ENCODE assay signal across 28 mouse cellular contexts in genomic region chr16:5841167-5841566, GRCm38 (mm10). TPM values are rescaled to one million over a fixed set of nuclear protein-coding genes. Genes with fewer than 3 reads are reported as not detected.
A peak's percentile ranks its signal among the peaks of the same experiment; 100 is the strongest.
DNase-seq lines count a peak whose midpoint lies in the region; ATAC-seq and TF ChIP-seq lines count a peak whose summit lies in the region.
"Had no signal": no experiment of that assay in that cellular context is flagged by ENCODE, and none has a peak within 500 bp of the region (broad histone marks: within the 10 kb centered on the region; RNA-seq: fewer than 3 reads in every experiment).

No protein-coding gene starts in this region.

- H3K4me3 ChIP-seq in heart, embryonic 11.5 days (ENCODE audit: low read depth, low read length), result no peak overlapping the region
- no peak overlapping the region for H3K4me3 ChIP-seq in lung, embryonic 14.5 days (ENCODE audit: low read depth, low read length)
- no peak overlapping the region for H3K4me3 ChIP-seq in lung, postnatal 0 days (ENCODE audit: low read depth, low read length)
- no peak overlapping the region for H3K4me3 ChIP-seq in lung, adult 2 months (replicated peaks; ENCODE audit: extremely low read depth, low read depth, low read length)
- H3K4me3 ChIP-seq in kidney, embryonic 16.5 days (ENCODE audit: low read length), result no peak overlapping the region
- H3K4me3 ChIP-seq: embryonic facial prominence, embryonic 12.5 days; embryonic facial prominence, embryonic 15.5 days; forebrain, embryonic 12.5 days; forebrain, embryonic 15.5 days; heart, embryonic 15.5 days; hindbrain, embryonic 10.5 days; hindbrain, embryonic 13.5 days; intestine, embryonic 15.5 days had no signal

- peak overlapping the region; percentile 22; the same call in 1 of the 2 replicates for H3K4me2 ChIP-seq in heart, embryonic 11.5 days
- H3K4me2 ChIP-seq in lung, embryonic 14.5 days, result no peak overlapping the region
- no peak overlapping the region for H3K4me2 ChIP-seq in lung, postnatal 0 days (replicated peaks; ENCODE audit: low read depth, low read length)
- no peak overlapping the region for H3K4me2 ChIP-seq in kidney, embryonic 16.5 days (replicated peaks; ENCODE audit: low read depth, low read length)
- H3K4me2 ChIP-seq: embryonic facial prominence, embryonic 12.5 days; embryonic facial prominence, embryonic 15.5 days; forebrain, embryonic 12.5 days; forebrain, embryonic 15.5 days; heart, embryonic 15.5 days; hindbrain, embryonic 13.5 days; intestine, embryonic 15.5 days had no signal

- no peak overlapping the region for H3K9ac ChIP-seq in heart, embryonic 11.5 days (ENCODE audit: low read depth, low read length)
- H3K9ac ChIP-seq in lung, embryonic 14.5 days, result no peak overlapping the region
- no peak overlapping the region for H3K9ac ChIP-seq in lung, postnatal 0 days (replicated peaks; ENCODE audit: low read depth)
- no peak overlapping the region for H3K9ac ChIP-seq in kidney, embryonic 16.5 days (replicated peaks; ENCODE audit: low read length)
- H3K9ac ChIP-seq: embryonic facial prominence, embryonic 12.5 days; embryonic facial prominence, embryonic 15.5 days; forebrain, embryonic 12.5 days; forebrain, embryonic 15.5 days; heart, embryonic 15.5 days; hindbrain, embryonic 13.5 days; intestine, embryonic 15.5 days had no signal

- DNase-seq in heart, postnatal 4 days, result no peak
- peak; percentile 73 for DNase-seq in lung, embryonic 14.5 days
- DNase-seq in lung, postnatal 0 days (ENCODE audit: low spot score), result no peak
- DNase-seq in lung, postnatal 10 days, result peak; percentile 16
- DNase-seq in lung, adult 2 months, result no peak
- DNase-seq in mesoderm, embryonic 11.5 days (ENCODE audit: low read depth, low spot score), result peak; percentile 6
- DNase-seq: adrenal gland, adult 8-10 months; adrenal gland, postnatal 25 days; cerebellum, adult 11 months; cerebellum, adult 2 months; cerebellum, adult 9-11 months; cerebellum, postnatal 25 days; gastrocnemius, postnatal 10 days; gastrocnemius, postnatal 36 days had no signal

- H3K4me1 ChIP-seq in heart, embryonic 11.5 days (ENCODE audit: control insufficient read depth, insufficient read depth, low read length), result peaks cover 11% of the 10 kb centered on the region
- H3K4me1 ChIP-seq in lung, embryonic 14.5 days (ENCODE audit: insufficient read depth), result 0 out of 2 replicates have a peak, but pooled peaks cover 4% of the 10 kb centered on the region
- H3K4me1 ChIP-seq in lung, postnatal 0 days (ENCODE audit: insufficient read depth, low read depth, low read length), result no peaks in the 10 kb centered on the region
- no peaks in the 10 kb centered on the region for H3K4me1 ChIP-seq in lung, adult 2 months (ENCODE audit: control insufficient read depth, insufficient read depth, low read length)
- H3K4me1 ChIP-seq in kidney, embryonic 16.5 days (ENCODE audit: insufficient read depth, low read length), result no peaks in the 10 kb centered on the region
- H3K4me1 ChIP-seq: embryonic facial prominence, embryonic 12.5 days; embryonic facial prominence, embryonic 15.5 days; forebrain, embryonic 12.5 days; heart, embryonic 15.5 days; hindbrain, embryonic 10.5 days; hindbrain, embryonic 13.5 days; intestine, embryonic 15.5 days had no signal

- no peak for TF ChIP-seq CTCF in lung, embryonic 14.5 days (IDR thresholded peaks at IDR 0.05; ENCODE audit: low read depth)
- no peak for TF ChIP-seq CTCF in lung, postnatal 0 days (IDR thresholded peaks at IDR 0.05)
- no peak for TF ChIP-seq CTCF in lung, adult 2 months (IDR thresholded peaks at IDR 0.05; ENCODE audit: insufficient read depth, low read length)

- no peak for TF ChIP-seq EP300 in lung, postnatal 0 days (IDR thresholded peaks at IDR 0.05)

- 46% methylated on average over 5 of the region's 5 CpGs for WGBS in heart, embryonic 11.5 days (ENCODE audit: insufficient replicate concordance)
- 32% methylated on average over 5 of the region's 5 CpGs for WGBS in lung, embryonic 14.5 days
- WGBS in lung, postnatal 0 days, result 26% methylated on average over 5 of the region's 5 CpGs
- 36% methylated on average over 5 of the region's 5 CpGs for WGBS in lung, adult 2 months
- WGBS in kidney, embryonic 16.5 days, result 58% methylated on average over 5 of the region's 5 CpGs

- no peak for ATAC-seq in heart, embryonic 11.5 days (replicated peaks; ENCODE audit: insufficient number of reproducible peaks, low FRiP score, low TSS enrichment)
- peak; percentile 71; the same call in 1 of the 2 replicates for ATAC-seq in lung, embryonic 14.5 days (ENCODE audit: insufficient read depth)
- no peak for ATAC-seq in lung, postnatal 0 days
- no peak for ATAC-seq in kidney, embryonic 16.5 days (ENCODE audit: low FRiP score, low TSS enrichment)
- ATAC-seq: activated CD4-positive, CD25-positive, alpha-beta regulatory T cell, adult 4 months; forebrain, embryonic 15.5 days; hindbrain, embryonic 16.5 days; intestine, embryonic 15.5 days had no signal

- no peaks in the 10 kb centered on the region for H3K9me3 ChIP-seq in heart, embryonic 11.5 days (replicated peaks; ENCODE audit: control insufficient read depth, low read length)
- H3K9me3 ChIP-seq in lung, embryonic 14.5 days (ENCODE audit: low read depth, low read length), result no peaks in the 10 kb centered on the region
- H3K9me3 ChIP-seq in lung, postnatal 0 days (ENCODE audit: low read length), result no peaks in the 10 kb centered on the region
- no peaks in the 10 kb centered on the region for H3K9me3 ChIP-seq in kidney, embryonic 16.5 days (ENCODE audit: low read length)
- H3K9me3 ChIP-seq: embryonic facial prominence, embryonic 12.5 days; embryonic facial prominence, embryonic 15.5 days; forebrain, embryonic 12.5 days; forebrain, embryonic 15.5 days; heart, embryonic 15.5 days; hindbrain, embryonic 10.5 days; hindbrain, embryonic 13.5 days; intestine, embryonic 15.5 days had no signal

- no peak overlapping the region for H3K27ac ChIP-seq in heart, embryonic 11.5 days (ENCODE audit: low read depth, low read length)
- no peak overlapping the region for H3K27ac ChIP-seq in lung, embryonic 14.5 days (ENCODE audit: low read depth)
- no peak overlapping the region for H3K27ac ChIP-seq in lung, postnatal 0 days (ENCODE audit: low read length)
- H3K27ac ChIP-seq in kidney, embryonic 16.5 days (ENCODE audit: low read length), result no peak overlapping the region
- H3K27ac ChIP-seq: embryonic facial prominence, embryonic 12.5 days; embryonic facial prominence, embryonic 15.5 days; forebrain, embryonic 12.5 days; forebrain, embryonic 15.5 days; heart, embryonic 15.5 days; hindbrain, embryonic 10.5 days; hindbrain, embryonic 13.5 days; intestine, embryonic 15.5 days had no signal

- no peak for TF ChIP-seq POLR2A in lung, adult 2 months (IDR thresholded peaks at IDR 0.05; ENCODE audit: borderline replicate concordance, extremely low read depth, low read depth, low read length)

- no peaks in the 10 kb centered on the region for H3K36me3 ChIP-seq in heart, embryonic 11.5 days (ENCODE audit: control insufficient read depth, insufficient read depth, low read length)
- H3K36me3 ChIP-seq in lung, embryonic 14.5 days (ENCODE audit: insufficient read depth), result no peaks in the 10 kb centered on the region
- H3K36me3 ChIP-seq in lung, postnatal 0 days (ENCODE audit: insufficient read depth, low read length), result no peaks in the 10 kb centered on the region
- H3K36me3 ChIP-seq in kidney, embryonic 16.5 days (ENCODE audit: insufficient read depth, low read length), result no peaks in the 10 kb centered on the region
- H3K36me3 ChIP-seq: embryonic facial prominence, embryonic 12.5 days; embryonic facial prominence, embryonic 15.5 days; forebrain, embryonic 12.5 days; forebrain, embryonic 15.5 days; heart, embryonic 15.5 days; hindbrain, embryonic 10.5 days; hindbrain, embryonic 13.5 days; intestine, embryonic 15.5 days had no signal

- H3K27me3 ChIP-seq in heart, embryonic 11.5 days (ENCODE audit: control insufficient read depth, insufficient read depth, low read length), result no peaks in the 10 kb centered on the region
- H3K27me3 ChIP-seq in lung, embryonic 14.5 days (ENCODE audit: insufficient read depth, low read length), result peaks cover 6% of the 10 kb centered on the region; the same call in 1 of the 2 replicates
- H3K27me3 ChIP-seq in lung, postnatal 0 days (replicated peaks; ENCODE audit: insufficient read depth, low read length), result no peaks in the 10 kb centered on the region
- no peaks in the 10 kb centered on the region for H3K27me3 ChIP-seq in kidney, embryonic 16.5 days (ENCODE audit: insufficient read depth, low read length)
- H3K27me3 ChIP-seq: embryonic facial prominence, embryonic 12.5 days; embryonic facial prominence, embryonic 15.5 days; forebrain, embryonic 12.5 days; forebrain, embryonic 15.5 days; heart, embryonic 15.5 days; hindbrain, embryonic 13.5 days; intestine, embryonic 15.5 days had no signal

RNA-seq across cellular contexts. Expression of gene Rbfox1, which starts 44.0 kb away (rescaled TPM):
- 3.1 and 3.7 TPM in 2 replicates for polyA plus RNA-seq in heart, embryonic 11.5 days (2014; fragmentation: Nextera tagmentation; extraction: Ambion mirVana)
- total RNA-seq in heart, postnatal 4 days (2021), result 10 to 100 TPM; 22.3 to 24.5 TPM
- 0.57 and 0.83 TPM in 2 replicates for polyA plus RNA-seq in lung, embryonic 14.5 days (2014; fragmentation: Nextera tagmentation; extraction: Ambion mirVana)
- polyA plus RNA-seq in lung, postnatal 0 days (2015; fragmentation: Nextera tagmentation; extraction: Ambion mirVana), result 0.25 and 0.56 TPM in 2 replicates
- polyA plus RNA-seq in lung, adult 2 months (2012; rRNA removed), result 2.3 and 4.0 TPM in 2 replicates
- polyA plus RNA-seq in kidney, embryonic 16.5 days (2015; fragmentation: Nextera tagmentation; extraction: Ambion mirVana), result 5.4 and 9.6 TPM in 2 replicates
- total RNA-seq: common myeloid progenitor, adult 5-6 weeks; granulocyte monocyte progenitor cell, adult 5-6 weeks had no signal
- polyA plus RNA-seq: activated CD4-positive, CD25-positive, alpha-beta regulatory T cell, adult 4 months had no signal

Comparison
In these comparisons a context has a peak if more than half of its experiments do, and no peak if none do; other contexts are left out.
1. DNase-seq: peak in lung, embryonic 14.5 days (single experiment), lung, postnatal 10 days (single experiment) and mesoderm, embryonic 11.5 days (single experiment); none in heart, postnatal 4 days (single experiment), lung, postnatal 0 days (single experiment) and lung, adult 2 months (single experiment).